Mouse (Mus musculus) megakaryocyte, embryonic 14.5 days (primary cell): Measurements from ENCODE around the gene Exoc2. TPM values are rescaled to one million over a fixed set of nuclear protein-coding genes. Genes with fewer than 3 reads are reported as not detected.

ENCODE experiments used
- H3K27me3 ChIP-seq: replicated peaks from 2 replicates; pipeline ENCODE3; 2012; ENCODE audit warnings: inconsistent platforms
- H3K36me3 ChIP-seq: replicated peaks from 2 replicates; pipeline ENCODE3; 2012; ENCODE audit warnings: low read length, inconsistent platforms, mixed read lengths
- H3K4me1 ChIP-seq: 2 replicates; pipeline ENCODE4 v1.6.1; 2012; ENCODE audit warnings: inconsistent platforms
- H3K4me3 ChIP-seq: replicated peaks from 2 replicates; pipeline ENCODE3; 2012; ENCODE audit warnings: moderate library complexity, mild to moderate bottlenecking, inconsistent platforms
- H3K9me3 ChIP-seq: 2 replicates; pipeline ENCODE4 v1.6.1; 2012; ENCODE audit warnings: inconsistent platforms
- FLI1 ChIP-seq: IDR thresholded peaks from 2 replicates; pipeline ENCODE4 v1.6.1; 2012; ENCODE audit warnings: low read length, inconsistent platforms, mixed read lengths
- GATA1 ChIP-seq: IDR thresholded peaks from 3 replicates; pipeline ENCODE4 v1.6.1; 2012; ENCODE audit warnings: mixed read lengths, low read length, inconsistent platforms, borderline replicate concordance
- polyA plus RNA-seq: library from polyadenylated mRNA; stranded (reverse); fragments of >175 nt; gene quantifications from 2 replicates; pipeline ENCODE4 v1.2.3, GENCODE M21; 2012; ENCODE audit warnings: low replicate concordance; ENCODE audit not compliant: insufficient read depth

Gene Exoc2
- 1.8 and 3.9 TPM in 2 replicates for polyA plus RNA-seq

DNA sequence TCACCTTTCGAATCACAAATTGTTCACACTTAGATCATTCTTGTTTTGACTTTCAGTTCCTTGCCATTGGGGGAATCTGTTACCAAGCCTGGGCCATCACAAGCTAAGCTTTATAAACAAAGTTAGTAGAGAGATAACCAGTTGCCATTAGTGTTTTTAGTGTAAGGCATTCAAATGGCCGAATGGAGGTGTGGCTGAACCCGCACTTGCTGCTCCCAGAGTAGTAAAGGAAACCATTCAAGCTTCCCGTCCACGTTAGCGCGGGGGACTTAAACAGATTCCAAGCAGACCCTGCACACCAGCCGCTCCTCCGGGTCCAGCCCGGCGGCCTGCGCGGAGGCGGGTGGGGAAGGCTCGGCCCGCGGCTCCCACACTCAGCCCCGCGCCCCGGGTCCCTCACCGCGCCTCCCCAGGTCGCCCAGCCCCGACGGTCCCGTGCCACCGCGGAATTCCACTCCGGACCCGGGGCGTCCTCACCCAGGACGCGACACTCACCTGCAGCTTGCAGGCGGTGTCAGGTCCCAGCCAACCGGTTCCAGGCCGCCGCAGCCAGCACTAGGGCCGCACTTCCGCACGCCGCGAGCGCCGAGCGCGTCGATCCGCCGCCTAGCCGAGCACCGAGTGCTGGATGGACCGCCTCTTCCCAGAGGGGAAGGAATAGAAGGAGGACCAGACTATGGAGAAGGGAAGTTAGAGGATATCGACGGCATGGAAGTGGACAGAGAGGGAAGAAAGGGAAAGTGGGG is at the start of gene Exoc2, which contains the start of gene Gm5447:
Gene Exoc2, minus strand, starts transcription at position 593 of the 746 bp plus-strand sequence.
Gene Gm5447, plus strand, starts transcription at position 704 of the 746 bp plus-strand sequence.
- H3K4me3 ChIP-seq, result peak within 1 kb of the TSS; percentile 96
- no peaks in the 10 kb centered on the region for H3K9me3 ChIP-seq
- peaks cover 7% of the 10 kb centered on the region for H3K36me3 ChIP-seq
- TF ChIP-seq GATA1, result no peak
- TF ChIP-seq FLI1, result no peak
- H3K27me3 ChIP-seq, result no peaks in the 10 kb centered on the region
- peaks cover 49% of the 10 kb centered on the region for H3K4me1 ChIP-seq

DNA sequence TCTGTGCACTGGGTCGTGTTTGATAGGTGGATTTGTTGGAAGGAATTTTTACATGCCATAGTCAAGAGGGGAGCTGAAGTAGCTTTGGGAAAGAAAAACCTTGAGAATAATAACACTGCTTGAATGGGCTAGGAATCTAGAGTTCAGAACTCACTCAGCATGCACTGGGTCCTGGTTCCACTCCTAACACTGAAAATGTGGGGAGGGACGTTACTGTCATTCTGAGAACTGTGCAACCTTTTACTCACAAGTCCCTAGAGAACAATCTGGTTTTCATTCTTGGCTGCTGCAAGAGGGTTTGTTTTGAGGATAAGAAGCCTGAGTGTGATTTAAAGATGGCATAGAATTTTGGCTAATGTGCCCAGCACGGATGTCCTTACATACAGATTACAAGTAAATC is 49.8 kb upstream of the Exoc2 start:
- Histone ChIP-seq H3K27me3 (peaks cover 4% of the 10 kb centered on the region), H3K9me3 (no peaks in the 10 kb centered on the region), H3K4me1 (no peaks in the 10 kb centered on the region), H3K4me3 (no peak overlapping the region), H3K36me3 (no peaks in the 10 kb centered on the region)
- TF ChIP-seq FLI1 (no peak), GATA1 (no peak)

DNA sequence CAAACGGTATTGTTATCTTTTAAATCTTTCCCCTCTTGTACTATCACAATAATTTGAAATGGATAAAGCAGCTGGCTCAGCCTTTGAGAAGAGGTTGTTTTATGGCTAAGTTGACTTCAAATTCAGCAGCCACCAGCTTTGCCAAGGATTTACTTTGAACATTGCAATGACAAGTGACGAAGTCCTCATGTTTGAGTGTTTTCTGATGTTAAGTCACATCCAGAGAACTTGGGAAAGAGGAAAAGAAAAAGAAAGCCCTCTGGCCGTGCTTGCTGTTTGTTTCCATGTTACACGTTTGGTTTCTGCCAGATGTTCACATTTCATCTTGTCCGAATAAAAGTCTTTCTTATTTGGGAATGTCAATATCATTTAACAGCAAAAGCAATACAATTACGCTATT is 48.0 kb upstream of the Exoc2 start:
- Histone ChIP-seq H3K27me3 (peaks cover 4% of the 10 kb centered on the region), H3K4me1 (0 out of 2 replicates have a peak, but pooled peaks cover 2% of the 10 kb centered on the region), H3K9me3 (no peaks in the 10 kb centered on the region), H3K36me3 (no peaks in the 10 kb centered on the region), H3K4me3 (no peak overlapping the region)
- TF ChIP-seq GATA1 (no peak), FLI1 (no peak)

DNA sequence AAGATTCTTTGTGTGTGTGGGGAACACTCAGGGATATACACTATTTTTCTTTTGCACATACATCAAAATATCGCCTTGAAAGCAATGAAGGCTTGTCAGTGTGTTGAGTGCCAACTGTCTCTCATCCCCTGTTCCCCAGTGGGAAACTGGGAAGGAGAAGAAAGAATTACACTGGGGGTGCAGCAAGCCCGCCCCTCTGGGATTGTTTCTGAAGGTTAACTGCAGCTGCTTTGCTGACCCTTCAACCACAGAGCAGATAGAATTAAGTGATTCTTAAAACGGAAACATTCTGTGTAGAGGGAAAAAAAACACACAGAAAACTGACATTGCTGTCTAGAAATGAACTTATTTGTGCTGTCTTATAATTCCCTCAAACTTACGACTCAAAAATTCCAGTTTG is 47.6 kb upstream of the Exoc2 start:
- Histone ChIP-seq H3K9me3 (no peaks in the 10 kb centered on the region), H3K4me3 (no peak overlapping the region), H3K4me1 (0 out of 2 replicates have a peak, but pooled peaks cover 2% of the 10 kb centered on the region), H3K27me3 (peaks cover 4% of the 10 kb centered on the region), H3K36me3 (no peaks in the 10 kb centered on the region)
- no peak for TF ChIP-seq GATA1
- TF ChIP-seq FLI1, result no peak

DNA sequence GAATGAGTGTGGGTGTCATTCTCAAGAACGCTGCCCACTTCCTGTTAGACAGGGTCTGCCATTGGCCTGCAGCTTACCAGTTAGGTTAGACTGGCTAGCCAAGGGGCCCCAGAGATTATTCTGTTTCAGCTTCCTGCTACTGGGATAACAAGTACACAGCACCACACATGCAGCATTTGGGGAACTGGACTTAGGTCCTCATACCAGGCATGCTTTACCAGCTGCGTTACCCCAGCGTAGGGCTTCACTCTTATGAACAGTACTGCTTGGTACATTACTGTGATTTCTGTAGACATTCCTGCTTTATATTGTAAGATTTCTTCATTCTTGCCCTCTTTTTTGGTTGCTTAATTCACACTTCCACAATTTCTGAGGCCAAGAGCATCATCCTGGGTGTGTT is 43.7 kb upstream of the Exoc2 start:
- no peaks in the 10 kb centered on the region for H3K36me3 ChIP-seq
- TF ChIP-seq FLI1, result no peak
- no peak for TF ChIP-seq GATA1
- H3K4me1 ChIP-seq, result 0 out of 2 replicates have a peak, but pooled peaks cover 2% of the 10 kb centered on the region
- peaks cover 7% of the 10 kb centered on the region for H3K27me3 ChIP-seq
- no peak overlapping the region for H3K4me3 ChIP-seq
- no peaks in the 10 kb centered on the region for H3K9me3 ChIP-seq

DNA sequence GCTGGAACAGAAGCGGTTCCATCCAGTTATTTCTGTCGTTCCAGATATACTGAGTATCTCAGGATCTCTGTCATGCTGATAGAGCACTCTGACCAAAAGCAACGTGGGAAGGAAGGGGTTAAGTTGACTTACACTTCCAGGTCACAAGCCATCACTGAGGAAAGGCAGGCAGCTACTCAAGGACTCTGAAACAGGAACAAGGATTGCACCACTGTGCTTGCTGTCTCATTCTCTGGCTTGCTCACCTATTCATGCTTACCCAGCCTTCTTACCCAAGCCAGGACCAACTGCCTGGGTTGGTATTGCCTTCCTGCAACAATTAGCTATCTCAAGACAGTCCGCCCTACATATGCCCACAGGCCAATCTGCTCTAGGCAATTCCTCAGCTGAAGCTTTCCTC is 31.1 kb upstream of the Exoc2 start:
- H3K4me3 ChIP-seq, result no peak overlapping the region
- H3K9me3 ChIP-seq, result no peaks in the 10 kb centered on the region
- no peak for TF ChIP-seq FLI1
- no peak for TF ChIP-seq GATA1
- no peaks in the 10 kb centered on the region for H3K4me1 ChIP-seq
- H3K36me3 ChIP-seq, result no peaks in the 10 kb centered on the region
- H3K27me3 ChIP-seq, result peaks cover 23% of the 10 kb centered on the region

DNA sequence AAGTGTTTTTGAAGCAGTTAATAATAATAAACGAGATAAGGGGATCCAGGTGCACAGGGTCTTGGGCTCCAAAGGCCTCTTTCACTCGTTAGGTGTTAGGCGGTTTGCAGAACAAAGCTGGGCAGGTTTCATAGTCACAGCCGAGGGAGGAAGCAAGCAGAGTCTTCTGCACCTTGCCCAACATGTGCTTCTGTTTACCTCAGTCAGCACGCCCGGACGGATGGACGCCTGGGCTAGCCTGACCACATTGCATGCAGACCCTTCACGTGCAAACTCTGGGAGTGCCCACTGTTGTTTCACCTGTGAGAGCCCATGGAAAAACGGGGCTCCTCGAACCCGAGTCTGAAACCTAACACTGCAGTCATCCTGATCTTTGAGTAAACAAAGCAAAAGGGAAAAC is 30.6 kb upstream of the Exoc2 start:
- TF ChIP-seq FLI1 (no peak), GATA1 (no peak)
- Histone ChIP-seq H3K4me3 (no peak overlapping the region), H3K9me3 (no peaks in the 10 kb centered on the region), H3K4me1 (no peaks in the 10 kb centered on the region), H3K36me3 (no peaks in the 10 kb centered on the region), H3K27me3 (peaks cover 28% of the 10 kb centered on the region)

DNA sequence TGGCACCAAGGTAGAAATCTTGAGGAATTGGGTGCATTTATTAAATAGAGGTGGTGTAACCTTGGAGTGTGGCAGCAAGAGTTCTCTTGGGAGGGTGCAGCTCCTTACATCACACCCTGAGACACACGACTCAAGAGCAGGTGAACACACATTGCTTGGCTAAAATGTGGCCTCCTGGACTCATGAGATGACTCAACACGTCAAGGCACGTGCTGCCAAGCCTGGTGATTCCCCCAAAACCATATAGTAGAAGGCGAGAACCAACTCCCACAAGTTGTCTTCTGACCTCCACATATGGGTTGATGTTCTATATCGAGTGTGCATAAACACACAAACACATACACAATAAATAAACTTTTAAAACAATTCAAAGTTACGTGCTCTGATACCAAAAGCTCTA is 25.9 kb upstream of the Exoc2 start:
- Histone ChIP-seq H3K4me1 (peaks cover under 1% of the 10 kb centered on the region; the same call in 1 of the 2 replicates), H3K4me3 (no peak overlapping the region), H3K27me3 (peaks cover 44% of the 10 kb centered on the region), H3K9me3 (no peaks in the 10 kb centered on the region), H3K36me3 (no peaks in the 10 kb centered on the region)
- TF ChIP-seq GATA1, result no peak
- no peak for TF ChIP-seq FLI1

DNA sequence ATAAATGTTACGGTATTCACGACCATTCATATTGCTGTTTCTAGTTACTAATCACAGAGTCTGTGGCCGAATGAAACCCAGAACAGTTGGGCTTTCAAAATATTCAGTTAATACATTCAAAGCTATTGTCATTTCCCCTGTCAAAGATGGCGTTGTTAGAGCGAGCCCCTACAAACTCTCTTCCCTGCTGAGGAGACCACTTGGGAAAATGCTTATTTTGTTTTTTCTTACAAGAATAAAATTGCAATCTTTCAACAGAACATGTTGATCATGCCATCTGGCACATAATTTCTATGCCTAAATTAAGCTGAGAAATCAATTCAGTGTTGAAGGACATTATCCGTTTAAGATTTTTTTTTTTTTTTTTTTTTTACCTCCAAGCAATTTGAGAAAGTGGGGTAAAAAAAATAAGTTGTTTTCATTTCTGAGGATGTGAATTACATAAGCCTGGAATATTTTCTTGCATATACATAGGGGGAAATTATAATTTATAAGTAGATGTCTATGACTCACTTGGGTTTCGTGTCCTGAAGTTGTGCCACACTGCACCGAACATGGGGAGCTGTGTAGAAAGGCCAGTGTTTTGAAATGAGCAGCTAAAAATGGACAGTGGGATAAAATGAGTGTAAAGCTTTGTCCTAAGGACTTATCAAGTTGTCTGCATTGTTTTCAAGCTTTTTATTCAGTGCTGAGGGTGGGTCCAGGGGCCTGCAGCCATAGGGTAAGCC is 23.8 kb upstream of the Exoc2 start:
- peaks cover 7% of the 10 kb centered on the region for H3K4me1 ChIP-seq
- no peak overlapping the region for H3K4me3 ChIP-seq
- peaks cover 45% of the 10 kb centered on the region for H3K27me3 ChIP-seq
- no peak for TF ChIP-seq FLI1
- no peak for TF ChIP-seq GATA1
- no peaks in the 10 kb centered on the region for H3K36me3 ChIP-seq
- no peaks in the 10 kb centered on the region for H3K9me3 ChIP-seq

DNA sequence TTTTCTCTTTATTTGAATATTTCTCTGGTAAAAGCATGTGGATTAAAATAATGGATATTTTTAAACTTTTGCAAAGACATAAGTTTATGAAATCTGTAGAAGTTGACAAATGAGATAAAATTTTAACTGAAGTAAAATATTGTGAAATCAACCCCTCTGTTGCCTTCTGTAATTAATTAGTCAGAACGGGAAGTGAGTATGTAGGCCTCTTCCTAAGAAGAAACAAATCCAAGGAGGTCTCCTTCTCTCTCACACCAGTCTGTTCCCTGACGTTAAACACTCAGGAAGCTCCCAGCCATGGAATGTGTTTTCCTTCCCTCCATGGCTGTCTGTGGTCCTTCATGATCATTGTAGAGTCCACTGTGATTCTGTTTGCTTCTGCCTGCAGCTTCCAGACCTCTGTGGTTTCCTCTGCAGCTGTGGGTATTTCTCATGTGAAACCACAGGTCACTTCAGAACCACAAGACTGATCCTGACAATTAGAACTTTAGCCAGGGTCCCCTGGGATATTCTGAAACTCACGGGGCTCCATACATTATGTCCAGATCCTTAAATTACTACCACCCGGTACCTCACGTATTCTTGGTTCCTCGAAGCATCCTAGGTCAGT is 20.5 kb upstream of the Exoc2 start:
- Histone ChIP-seq H3K27me3 (peaks cover 62% of the 10 kb centered on the region), H3K4me1 (peaks cover 7% of the 10 kb centered on the region), H3K36me3 (no peaks in the 10 kb centered on the region), H3K4me3 (no peak overlapping the region), H3K9me3 (peaks cover 6% of the 10 kb centered on the region; the same call in 1 of the 2 replicates)
- TF ChIP-seq FLI1 (no peak), GATA1 (no peak)
